Mouse (Mus musculus): ENCODE results near the gene Plk5. TPM values are rescaled to one million over a fixed set of nuclear protein-coding genes. Genes with fewer than 3 reads are reported as not detected.

The Plk5 gene
- polyA plus RNA-seq, 1 experiment from 2014 or later = 1.0 TPM

DNA sequence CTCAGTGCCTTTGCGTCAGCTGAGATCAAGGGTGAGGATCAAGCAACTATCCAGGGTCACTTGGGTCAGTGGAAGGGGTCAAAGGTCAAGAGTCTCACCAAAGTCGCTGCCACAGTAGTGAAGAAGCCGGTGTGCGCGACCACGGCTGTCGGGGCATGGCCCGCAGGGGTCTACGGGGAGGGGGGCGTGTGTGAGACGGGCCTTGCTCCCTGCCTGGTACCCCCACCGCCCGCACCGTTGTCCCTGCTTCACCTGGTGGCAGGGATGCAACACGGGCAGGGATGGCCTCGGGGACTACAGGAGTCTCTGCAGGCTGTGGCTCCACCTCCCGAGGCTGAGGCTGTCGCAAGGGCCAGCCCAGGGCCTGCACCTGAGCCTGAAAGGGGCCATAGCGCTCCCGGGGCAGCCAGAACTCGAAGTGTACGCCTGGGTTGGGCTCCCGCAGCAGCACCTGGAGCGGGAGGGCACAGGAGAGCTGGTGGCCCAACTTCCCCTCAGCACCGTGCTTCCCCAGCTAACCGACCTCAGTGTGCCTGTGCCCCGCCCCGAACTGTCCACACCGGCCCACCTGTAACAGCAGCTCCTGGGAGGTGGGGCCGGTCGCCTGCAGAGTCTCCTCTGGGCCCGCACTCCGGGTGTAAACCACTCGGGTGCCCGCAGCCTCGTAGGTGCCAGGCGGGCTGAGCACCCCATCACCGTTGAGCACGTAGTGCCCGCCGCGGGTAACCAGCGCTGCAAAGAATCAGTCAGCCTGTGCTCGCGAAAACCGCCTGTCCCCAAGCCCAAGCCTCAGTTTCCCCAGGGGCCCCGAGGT is 14.6 kb upstream of the Plk5 start:
- no peak for TF ChIP-seq CTCF (IDR thresholded peaks at IDR 0.05)
- TF ChIP-seq EP300 (IDR thresholded peaks at IDR 0.05) = no peak
- H3K27ac ChIP-seq (ENCODE audit: low read length) = no peak overlapping the region
- peaks cover 22% of the 10 kb centered on the region for H3K27me3 ChIP-seq (replicated peaks; ENCODE audit: insufficient read depth, low read length)
- DNase-seq (ENCODE audit: low spot score) (no peak), ATAC-seq (no peak)
- no peaks in the 10 kb centered on the region for H3K9me3 ChIP-seq (ENCODE audit: low read length)
- H3K4me1 ChIP-seq (ENCODE audit: insufficient read depth, low read depth, low read length) = peaks cover 7% of the 10 kb centered on the region; the same call in 1 of the 2 replicates
- H3K4me3 ChIP-seq (ENCODE audit: low read depth, low read length) = peak overlapping the region; percentile 22
- WGBS = 4% methylated on average over 45 of the region's 47 CpGs
- no peak overlapping the region for H3K9ac ChIP-seq (replicated peaks; ENCODE audit: low read depth)
- H3K36me3 ChIP-seq (ENCODE audit: insufficient read depth, low read length) = no peaks in the 10 kb centered on the region
- H3K4me2 ChIP-seq (replicated peaks; ENCODE audit: low read depth, low read length) = peak overlapping the region; percentile 45

- no peak for TF ChIP-seq EP300 (IDR thresholded peaks at IDR 0.05)
- TF ChIP-seq CTCF (IDR thresholded peaks at IDR 0.05) = no peak
- 0 out of 2 replicates have a peak, but pooled peaks have one; percentile 0 for ATAC-seq
- Histone ChIP-seq H3K4me3 (ENCODE audit: low read depth, low read length) (peak overlapping the region; percentile 22), H3K27ac (ENCODE audit: low read length) (no peak overlapping the region), H3K4me2 (replicated peaks; ENCODE audit: low read depth, low read length) (peak overlapping the region; percentile 45), H3K4me1 (ENCODE audit: insufficient read depth, low read depth, low read length) (peaks cover 7% of the 10 kb centered on the region; the same call in 1 of the 2 replicates), H3K36me3 (ENCODE audit: insufficient read depth, low read length) (no peaks in the 10 kb centered on the region), H3K9ac (replicated peaks; ENCODE audit: low read depth) (no peak overlapping the region), H3K9me3 (ENCODE audit: low read length) (no peaks in the 10 kb centered on the region), H3K27me3 (replicated peaks; ENCODE audit: insufficient read depth, low read length) (peaks cover 22% of the 10 kb centered on the region)
- WGBS = 4% methylated on average over 26 of the region's 26 CpGs
- DNase-seq (ENCODE audit: low spot score) = no peak
Measured at GRCm38 (mm10) chr10:80342305-80342748, 13.9 kb upstream of the Plk5 start.

- 1% methylated on average over 32 of the region's 33 CpGs for WGBS
- Histone ChIP-seq H3K9me3 (ENCODE audit: low read length) (no peaks in the 10 kb centered on the region), H3K9ac (replicated peaks; ENCODE audit: low read depth) (no peak overlapping the region), H3K4me2 (replicated peaks; ENCODE audit: low read depth, low read length) (peak overlapping the region; percentile 45), H3K27ac (ENCODE audit: low read length) (no peak overlapping the region), H3K4me3 (ENCODE audit: low read depth, low read length) (peak overlapping the region; percentile 22), H3K4me1 (ENCODE audit: insufficient read depth, low read depth, low read length) (peaks cover 10% of the 10 kb centered on the region; the same call in 1 of the 2 replicates), H3K27me3 (replicated peaks; ENCODE audit: insufficient read depth, low read length) (peaks cover 25% of the 10 kb centered on the region), H3K36me3 (ENCODE audit: insufficient read depth, low read length) (no peaks in the 10 kb centered on the region)
- peak; percentile 95 for DNase-seq (ENCODE audit: low spot score)
- TF ChIP-seq CTCF (IDR thresholded peaks at IDR 0.05) (peak; percentile 18), EP300 (IDR thresholded peaks at IDR 0.05) (no peak)
- ATAC-seq = peak; percentile 75
Measured at GRCm38 (mm10) chr10:80342749-80343424, 13.4 kb upstream of the Plk5 start.

- peaks cover 25% of the 10 kb centered on the region for H3K27me3 ChIP-seq (replicated peaks; ENCODE audit: insufficient read depth, low read length)
- no peak overlapping the region for H3K9ac ChIP-seq (replicated peaks; ENCODE audit: low read depth)
- H3K4me1 ChIP-seq (ENCODE audit: insufficient read depth, low read depth, low read length) = peaks cover 14% of the 10 kb centered on the region; the same call in 1 of the 2 replicates
- H3K9me3 ChIP-seq (ENCODE audit: low read length) = no peaks in the 10 kb centered on the region
- DNase-seq (ENCODE audit: low spot score) (no peak), ATAC-seq (no peak)
- 28% methylated on average over 12 of the region's 13 CpGs for WGBS
- H3K27ac ChIP-seq (ENCODE audit: low read length) = 0 out of 2 replicates have a peak overlapping the region, but pooled peaks have one; percentile 81
- H3K4me2 ChIP-seq (replicated peaks; ENCODE audit: low read depth, low read length) = peak overlapping the region; percentile 45
- H3K4me3 ChIP-seq (ENCODE audit: low read depth, low read length) = 0 out of 2 replicates have a peak overlapping the region, but pooled peaks have one; percentile 22
- no peak for TF ChIP-seq CTCF (IDR thresholded peaks at IDR 0.05)
- no peak for TF ChIP-seq EP300 (IDR thresholded peaks at IDR 0.05)
- no peaks in the 10 kb centered on the region for H3K36me3 ChIP-seq (ENCODE audit: insufficient read depth, low read length)
Measured at GRCm38 (mm10) chr10:80343425-80343895, 12.8 kb upstream of the Plk5 start.

DNA sequence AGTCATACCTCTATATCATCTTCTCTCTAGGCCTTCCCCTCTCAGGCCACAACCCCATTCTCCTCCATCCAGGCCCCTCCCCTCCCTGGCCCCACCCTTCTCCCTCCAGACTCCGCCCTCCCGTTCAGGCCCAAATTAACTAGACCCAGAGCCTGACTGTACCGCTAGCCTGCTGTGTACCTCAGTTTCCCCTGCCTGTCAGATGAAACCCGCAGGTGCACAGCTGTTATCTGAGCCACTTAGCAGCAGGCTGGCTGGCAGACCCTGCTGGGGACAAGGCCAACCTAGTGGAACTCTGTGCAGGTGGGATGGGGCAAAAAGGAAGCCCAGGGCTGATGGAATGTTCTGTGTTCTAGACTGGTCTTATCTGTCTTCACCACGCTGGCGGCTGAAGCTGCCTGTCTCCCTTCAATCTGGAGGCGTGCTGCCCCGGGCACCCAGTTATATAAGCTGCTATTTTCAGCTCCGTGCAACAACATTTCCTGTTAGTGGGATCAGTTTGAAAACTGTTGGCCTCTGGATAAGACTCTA is 12.1 kb upstream of the Plk5 start:
- Histone ChIP-seq H3K36me3 (ENCODE audit: insufficient read depth, low read length) (no peaks in the 10 kb centered on the region), H3K4me1 (ENCODE audit: insufficient read depth, low read depth, low read length) (peaks cover 14% of the 10 kb centered on the region; the same call in 1 of the 2 replicates), H3K4me3 (ENCODE audit: low read depth, low read length) (no peak overlapping the region), H3K9me3 (ENCODE audit: low read length) (no peaks in the 10 kb centered on the region), H3K9ac (replicated peaks; ENCODE audit: low read depth) (no peak overlapping the region), H3K4me2 (replicated peaks; ENCODE audit: low read depth, low read length) (peak overlapping the region; percentile 45), H3K27ac (ENCODE audit: low read length) (peak overlapping the region; percentile 81), H3K27me3 (replicated peaks; ENCODE audit: insufficient read depth, low read length) (peaks cover 32% of the 10 kb centered on the region)
- TF ChIP-seq CTCF (IDR thresholded peaks at IDR 0.05) (no peak), EP300 (IDR thresholded peaks at IDR 0.05) (no peak)
- no peak for ATAC-seq
- 32% methylated on average over 9 of the region's 9 CpGs for WGBS
- no peak for DNase-seq (ENCODE audit: low spot score)

Data from lung, postnatal 0 days (tissue).